Mouse (Mus musculus): Measurements from ENCODE around the gene Bst1. TPM values are rescaled to one million over a fixed set of nuclear protein-coding genes. Genes with fewer than 3 reads are reported as not detected.

Gene Bst1
- total RNA-seq, 2 experiments from 2014 or later: not detected

Other genes starting within 250 kb of the Bst1 start
- gene Cc2d2a, start 156.5 kb upstream of the Bst1 start, total RNA-seq (2021): 10 to 100 TPM; 16.0 to 17.9 TPM
- gene Fbxl5, start 2.8 kb downstream of the Bst1 start, total RNA-seq (2021): 10 to 100 TPM; 75.0 to 91.4 TPM
- 1 to 10 TPM; 2.2 TPM for gene Cd38, start 49.7 kb downstream of the Bst1 start, total RNA-seq (2021)
- gene Gm7879, start 94.3 kb downstream of the Bst1 start, total RNA-seq (2021): 10 to 100 TPM; 11.4 to 13.5 TPM
- gene Fgfbp1, start 162.9 kb downstream of the Bst1 start, total RNA-seq (2021): 1 to 10 TPM; 2.2 to 3.8 TPM

Measured in left cerebral cortex, postnatal 36 days (tissue).